Mouse (Mus musculus) liver, embryonic 14.5 days (tissue): ENCODE data around the gene Emid1. TPM values are rescaled to one million over a fixed set of nuclear protein-coding genes. Genes with fewer than 3 reads are reported as not detected.

Experiments
- ATAC-seq: fragments of 200-750 bp; cut with Nextera tagmentation; 2 replicates; pipeline ENCODE4 v1.8.0; 2017; ENCODE audit warnings: moderate number of reproducible peaks, mild to moderate bottlenecking, moderate library complexity; ENCODE audit not compliant: insufficient read depth
- DNase-seq, 3 experiments: peaks; one replicate each; pipeline ENCODE4 v3.0.0-alpha.2; 2012 to 2013; ENCODE audit warnings: low read depth in 3 of 3, low spot score in 3 of 3
- H3K27ac ChIP-seq: fragments of 300-500 bp; sonication (generic); 2 replicates; pipeline ENCODE4 v1.5.1; 2014; ENCODE audit warnings: moderate library complexity, mild to moderate bottlenecking, control low read depth, inconsistent platforms
- H3K27me3 ChIP-seq: fragments of 300-500 bp; sonication (generic); 2 replicates; pipeline ENCODE4 v1.6.1; 2014; ENCODE audit warnings: mild to moderate bottlenecking, low read length, moderate library complexity; ENCODE audit not compliant: control insufficient read depth, insufficient read depth
- H3K36me3 ChIP-seq: fragments of 300-500 bp; sonication (generic); replicated peaks from 2 replicates; pipeline ENCODE4 v1.6.1; 2014; ENCODE audit warnings: low read depth; ENCODE audit not compliant: control insufficient read depth, insufficient read depth
- H3K4me1 ChIP-seq, 2 experiments: fragments of 200-500 bp in 1 of 2; fragments of 300-500 bp in 1 of 2; sonication (generic) in 1 of 2; replicated peaks; 2 replicates each; pipeline ENCODE4 v1.6.1; 2012 to 2014; ENCODE audit warnings: antibody characterized with exemption in 1 of 2, inconsistent platforms in 1 of 2, low read length in 1 of 2; ENCODE audit not compliant: control insufficient read depth in 2 of 2, insufficient read depth in 2 of 2
- H3K4me2 ChIP-seq: fragments of 300-500 bp; sonication (generic); 2 replicates; pipeline ENCODE4 v1.6.1; 2014; ENCODE audit warnings: low read depth, mild to moderate bottlenecking, control low read depth, moderate library complexity
- H3K4me3 ChIP-seq, 2 experiments: fragments of 200-500 bp in 1 of 2; fragments of 300-500 bp in 1 of 2; sonication (generic) in 1 of 2; 2 replicates each; pipeline ENCODE4 v1.5.1; 2012 to 2014; ENCODE audit warnings: low read depth in 2 of 2, low read length in 2 of 2, mild to moderate bottlenecking in 2 of 2, control low read depth in 1 of 2, inconsistent platforms in 1 of 2, moderate library complexity in 1 of 2; ENCODE audit not compliant: insufficient read depth in 1 of 2
- H3K9ac ChIP-seq: fragments of 300-500 bp; sonication (generic); replicated peaks from 2 replicates; pipeline ENCODE4 v1.6.1; 2014; ENCODE audit warnings: mild to moderate bottlenecking, control low read depth, moderate library complexity
- H3K9me3 ChIP-seq: fragments of 300-500 bp; sonication (generic); 2 replicates; pipeline ENCODE4 v1.6.1; 2016; ENCODE audit warnings: low read length, mixed read lengths; ENCODE audit not compliant: control insufficient read depth
- CTCF ChIP-seq: IDR thresholded peaks from 2 replicates; pipeline ENCODE4 v1.5.1; 2016; ENCODE audit warnings: antibody characterized with exemption, low read depth, control low read depth
- EP300 ChIP-seq: IDR thresholded peaks from 2 replicates; pipeline ENCODE4 v1.6.1; 2016; ENCODE audit warnings: antibody characterized with exemption, low read depth
- WGBS: fragments of 180-500 bp; shearing (Covaris S2); extraction: QIAGEN DNeasy Blood & Tissue Kit; methylation state at CpG from one replicate; pipeline ENCODE4 v1.1.7; 2014; ENCODE audit not compliant: insufficient replicate concordance; 5-methylcytosine and 5-hydroxymethylcytosine counted together
- polyA plus RNA-seq, 2 experiments: library from polyadenylated mRNA; depleted of rRNA in 1 of 2; stranded (reverse) in 1 of 2; unstranded in 1 of 2; fragments of >200 nt; fragmentation: Nextera tagmentation in 1 of 2; extraction: Ambion mirVana in 1 of 2; gene quantifications; 2 replicates each; pipeline versions ENCODE4 v1.2.1 to v1.2.3; 2012 to 2014

The Emid1 gene
- polyA plus RNA-seq, 2 experiments, result 1.3 to 1.5 TPM

- Histone ChIP-seq H3K27ac (no peak overlapping the region), H3K4me3 (no peak overlapping the region), H3K9me3 (no peaks in the 10 kb centered on the region), H3K27me3 (no peaks in the 10 kb centered on the region), H3K4me1 (peaks cover 0 to 11% of the 10 kb centered on the region in 2 experiments; a peak in 2 of 4 replicates), H3K9ac (no peak overlapping the region), H3K36me3 (no peaks in the 10 kb centered on the region), H3K4me2 (no peak overlapping the region)
- WGBS, result 53% methylated on average over 2 of the region's 2 CpGs
- TF ChIP-seq CTCF, result no peak
- no peak for TF ChIP-seq EP300
- ATAC-seq (no peak), DNase-seq (no peak)
Measured at GRCm38 (mm10) chr11:5138642-5139041, 13.4 kb downstream of the Emid1 start.

- H3K4me2 ChIP-seq, result no peak overlapping the region
- H3K9me3 ChIP-seq, result no peaks in the 10 kb centered on the region
- no peaks in the 10 kb centered on the region for H3K36me3 ChIP-seq
- H3K9ac ChIP-seq, result no peak overlapping the region
- TF ChIP-seq CTCF (no peak), EP300 (no peak)
- no peaks in the 10 kb centered on the region for H3K27me3 ChIP-seq
- DNase-seq (no peak), ATAC-seq (no peak)
- no peak overlapping the region for H3K27ac ChIP-seq
- peaks cover 0 to 8% of the 10 kb centered on the region in 2 experiments; a peak in 2 of 4 replicates for H3K4me1 ChIP-seq
- H3K4me3 ChIP-seq, result no peak overlapping the region
- 69% methylated on average over 11 of the region's 11 CpGs for WGBS
Measured at GRCm38 (mm10) chr11:5135914-5136313, 16.1 kb downstream of the Emid1 start.

- Histone ChIP-seq H3K9me3 (no peaks in the 10 kb centered on the region), H3K4me3 (no peak overlapping the region), H3K4me2 (no peak overlapping the region), H3K9ac (no peak overlapping the region), H3K36me3 (no peaks in the 10 kb centered on the region), H3K27ac (no peak overlapping the region), H3K4me1 (no peaks in the 10 kb centered on the region), H3K27me3 (no peaks in the 10 kb centered on the region)
- 58% methylated on average over 4 of the region's 4 CpGs for WGBS
- TF ChIP-seq EP300 (no peak), CTCF (no peak)
- no peak for DNase-seq
- no peak for ATAC-seq
Measured at GRCm38 (mm10) chr11:5132751-5133150, 19.3 kb downstream of the Emid1 start.

- Histone ChIP-seq H3K4me2 (no peak overlapping the region), H3K36me3 (no peaks in the 10 kb centered on the region), H3K4me3 (no peak overlapping the region), H3K9ac (no peak overlapping the region), H3K27me3 (no peaks in the 10 kb centered on the region), H3K9me3 (no peaks in the 10 kb centered on the region), H3K4me1 (no peaks in the 10 kb centered on the region), H3K27ac (no peak overlapping the region)
- ATAC-seq, result no peak
- WGBS, result 45% methylated on average over 4 of the region's 4 CpGs
- no peak for TF ChIP-seq CTCF
- DNase-seq, result no peak
Measured at GRCm38 (mm10) chr11:5130111-5130665, 21.9 kb downstream of the Emid1 start.

- Histone ChIP-seq H3K9ac (no peak overlapping the region), H3K27me3 (no peaks in the 10 kb centered on the region), H3K27ac (no peak overlapping the region), H3K4me2 (no peak overlapping the region), H3K4me3 (no peak overlapping the region), H3K9me3 (no peaks in the 10 kb centered on the region), H3K36me3 (no peaks in the 10 kb centered on the region), H3K4me1 (no peaks in the 10 kb centered on the region)
- no peak for ATAC-seq
- 68% methylated on average over 5 of the region's 5 CpGs for WGBS
- DNase-seq, result no peak
- TF ChIP-seq EP300 (no peak), CTCF (no peak)
Measured at GRCm38 (mm10) chr11:5129035-5129480, 23.0 kb downstream of the Emid1 start.
